Mouse (Mus musculus) right cerebral cortex, adult 18-20 months (tissue): ENCODE results near the gene Ncoa3.

Experiments
- DNase-seq: peaks from one replicate; pipeline ENCODE4 v3.0.0; 2022; ENCODE audit warnings: mixed read lengths

Ncoa3 gene

DNA sequence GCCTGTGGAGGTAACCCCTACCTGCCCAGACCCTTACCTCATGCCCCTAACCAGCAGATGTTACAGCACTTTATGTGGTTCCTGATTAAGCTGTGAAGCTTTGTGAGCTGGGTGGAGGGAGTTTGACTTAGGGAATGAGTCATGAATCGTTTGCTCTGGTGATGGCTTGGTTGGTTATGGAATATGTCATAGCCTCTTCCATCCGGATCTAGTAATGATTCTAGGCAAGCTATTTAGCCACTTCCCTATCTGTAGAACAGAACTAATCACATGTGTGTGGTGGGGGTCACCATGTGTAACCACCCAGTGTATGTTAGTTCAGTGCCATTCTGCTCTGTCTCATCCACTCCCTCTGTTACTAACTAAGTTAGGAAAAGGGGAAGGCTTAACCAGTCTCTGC is 52.6 kb downstream of the Ncoa3 start:
- DNase-seq: no peak

DNA sequence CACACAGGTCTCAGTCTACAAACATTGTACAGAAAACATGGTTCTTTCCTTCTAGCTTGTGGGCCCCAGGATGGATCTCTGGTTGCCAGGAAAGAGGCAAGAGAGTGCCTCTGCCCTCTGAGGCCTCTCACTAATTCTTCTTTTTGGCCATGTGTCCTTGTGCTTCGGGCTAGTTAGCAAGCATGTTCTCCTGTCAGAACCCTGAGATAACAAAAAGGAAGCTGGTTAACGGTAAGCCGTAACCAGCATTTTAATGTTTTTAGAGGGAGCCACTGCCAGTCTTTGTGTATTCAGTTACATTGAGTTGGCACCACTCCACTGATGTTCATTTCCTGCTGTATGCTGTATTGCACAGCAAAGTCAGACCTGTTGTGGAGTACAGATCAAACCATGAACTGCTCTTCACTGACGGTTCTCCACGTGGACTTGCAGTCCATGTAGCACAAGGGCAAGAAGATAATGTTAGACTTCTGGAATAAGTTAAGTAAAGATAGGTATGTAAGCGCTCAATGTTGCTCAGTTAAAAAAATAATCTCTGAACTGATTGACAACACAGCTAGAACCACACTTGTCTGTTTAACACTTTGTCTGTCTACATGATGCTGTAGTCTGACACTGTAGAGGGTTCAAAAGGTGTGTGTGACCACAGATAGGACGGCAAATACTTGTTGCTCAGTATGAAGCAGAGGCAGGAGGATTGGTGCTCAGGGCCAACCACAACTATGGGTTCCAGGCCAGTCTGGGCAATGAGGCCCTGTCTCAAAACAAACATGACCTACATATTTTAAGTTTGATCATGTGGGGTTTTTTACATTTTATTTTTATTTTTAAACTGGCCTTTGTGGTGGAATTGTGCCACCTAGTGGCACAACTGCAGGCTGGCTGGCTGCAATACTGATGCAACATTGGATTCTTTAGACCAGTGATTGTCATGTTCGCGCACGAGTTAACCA is 53.4 kb downstream of the Ncoa3 start:
- no peak for DNase-seq

GRCm38 (mm10) chr2:166047931-166048330 is 55.5 kb downstream of the Ncoa3 start:
- no peak for DNase-seq

- no peak for DNase-seq
Observed at GRCm38 (mm10) chr2:166048852-166049251, 56.4 kb downstream of the Ncoa3 start.

DNA sequence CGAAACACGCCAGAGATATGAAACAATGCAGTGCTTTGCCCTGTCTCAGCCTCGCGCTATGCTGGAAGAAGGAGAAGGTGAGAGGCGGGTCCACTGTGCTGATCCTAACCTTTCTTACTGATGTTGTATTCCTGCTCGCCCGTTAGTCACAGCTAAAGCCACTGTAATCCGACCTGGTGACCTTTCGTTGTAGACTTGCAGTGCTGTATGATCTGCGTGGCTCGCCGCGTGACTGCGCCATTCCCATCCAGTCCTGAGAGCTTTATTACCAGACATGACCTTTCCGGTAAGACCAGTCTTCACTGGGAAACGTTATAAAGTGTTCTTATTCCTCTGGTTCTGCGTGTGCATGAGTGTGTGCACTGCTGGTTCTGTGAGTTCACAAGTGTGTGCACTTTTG is 59.0 kb downstream of the Ncoa3 start:
- no peak for DNase-seq

GRCm38 (mm10) chr2:166051966-166052365 is 59.5 kb downstream of the Ncoa3 start:
- peak; percentile 66 for DNase-seq

DNA sequence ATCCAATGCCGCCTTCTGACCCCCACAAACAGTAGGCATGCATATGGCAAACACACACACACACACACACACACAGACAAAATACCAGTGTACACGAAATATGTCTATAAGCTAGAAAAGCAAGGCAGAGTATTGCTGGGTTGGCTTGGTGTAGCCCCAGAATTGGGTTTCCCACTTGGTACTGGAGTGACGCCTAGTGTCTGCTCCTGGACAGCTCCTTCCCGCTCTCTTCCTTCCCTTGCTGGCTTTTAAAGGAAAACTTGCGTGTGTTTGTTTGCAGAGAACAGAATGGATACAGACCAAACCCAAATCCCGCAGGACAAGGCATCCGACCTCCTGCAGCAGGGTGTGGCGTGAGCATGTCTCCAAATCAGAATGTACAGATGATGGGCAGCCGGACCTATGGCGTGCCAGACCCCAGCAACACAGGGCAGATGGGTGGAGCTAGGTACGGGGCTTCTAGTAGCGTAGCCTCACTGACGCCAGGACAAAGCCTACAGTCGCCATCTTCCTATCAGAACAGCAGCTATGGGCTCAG is 61.6 kb downstream of the Ncoa3 start:
- DNase-seq: no peak

- peak; percentile 87 for DNase-seq
Observed at GRCm38 (mm10) chr2:166059684-166060423, 67.4 kb downstream of the Ncoa3 start.

DNA sequence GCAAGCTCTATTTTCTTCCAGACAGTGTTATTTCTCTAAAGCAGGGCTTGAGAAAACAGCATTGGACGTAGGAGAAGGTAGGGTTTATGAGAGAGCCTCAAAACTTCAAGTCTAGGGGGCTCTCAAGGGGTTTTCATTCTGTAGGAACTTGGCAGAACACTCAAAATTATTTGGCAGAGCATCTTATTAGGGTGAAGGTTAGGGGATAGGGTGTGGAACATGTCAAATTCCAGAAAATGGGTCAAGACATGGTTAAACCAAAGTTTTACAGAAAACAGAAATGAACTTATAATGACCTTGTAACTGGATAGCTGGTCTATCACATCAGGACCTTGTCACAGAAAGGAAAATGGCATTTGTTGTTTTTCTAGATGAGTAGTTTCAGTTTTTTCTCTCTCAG is 69.6 kb downstream of the Ncoa3 start:
- no peak for DNase-seq

DNA sequence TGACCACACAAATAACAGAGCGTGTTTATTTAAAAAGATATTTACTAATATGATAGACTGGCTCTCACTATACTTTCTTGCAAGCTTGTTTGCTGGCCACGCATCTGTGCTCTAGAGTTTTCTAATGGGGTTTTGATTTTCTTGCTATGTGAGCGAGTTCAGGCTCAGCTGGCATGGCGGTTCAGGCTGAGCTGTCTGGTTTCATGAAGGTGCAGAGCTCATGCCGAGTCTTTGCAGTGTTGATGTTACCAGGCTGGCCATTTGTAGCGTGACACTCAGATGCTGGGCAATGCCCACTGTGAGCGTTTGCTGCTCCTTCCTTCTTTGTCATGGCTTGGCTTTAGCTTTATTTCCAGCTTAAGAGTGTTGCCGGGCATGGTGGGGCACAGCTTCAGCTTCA is 70.0 kb downstream of the Ncoa3 start:
- no peak for DNase-seq

DNA sequence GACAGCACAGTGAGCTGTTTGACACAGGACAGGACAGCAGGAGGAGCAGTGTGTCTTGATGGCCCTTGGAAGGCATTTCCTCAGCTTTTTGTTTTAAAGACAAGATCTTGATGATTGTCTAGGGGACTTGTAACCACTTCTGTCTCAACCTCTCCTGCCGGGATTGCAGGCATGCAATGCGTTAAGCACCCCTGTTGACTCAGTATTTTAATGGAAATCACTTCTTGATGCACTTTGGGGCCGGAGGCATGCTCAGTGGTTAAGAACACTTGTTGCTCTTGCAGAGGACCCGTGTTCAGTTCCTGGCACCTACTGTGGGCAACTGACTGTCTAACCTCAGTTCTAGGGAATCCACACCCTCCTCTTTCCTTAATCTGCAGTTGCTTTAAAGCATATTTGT is 74.0 kb downstream of the Ncoa3 start:
- DNase-seq: no peak

- DNase-seq: no peak
Observed at GRCm38 (mm10) chr2:166068261-166068660, 75.8 kb downstream of the Ncoa3 start.

DNA sequence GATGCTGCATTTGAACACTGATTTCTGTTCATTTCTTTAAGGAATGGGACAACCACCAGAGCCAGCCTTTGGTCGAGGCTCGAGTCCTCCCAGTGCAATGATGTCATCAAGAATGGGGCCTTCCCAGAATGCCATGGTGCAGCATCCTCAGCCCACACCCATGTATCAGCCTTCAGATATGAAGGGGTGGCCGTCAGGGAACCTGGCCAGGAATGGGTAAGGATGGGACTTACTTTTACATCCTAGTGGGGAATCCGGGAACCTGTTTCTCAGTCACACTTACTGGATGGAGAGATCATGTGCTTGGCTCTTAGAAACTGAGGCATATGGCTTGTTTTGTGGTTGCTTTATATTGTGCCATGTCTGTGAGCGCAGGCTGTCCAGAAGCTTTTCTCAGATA is 76.7 kb downstream of the Ncoa3 start:
- DNase-seq: no peak

DNA sequence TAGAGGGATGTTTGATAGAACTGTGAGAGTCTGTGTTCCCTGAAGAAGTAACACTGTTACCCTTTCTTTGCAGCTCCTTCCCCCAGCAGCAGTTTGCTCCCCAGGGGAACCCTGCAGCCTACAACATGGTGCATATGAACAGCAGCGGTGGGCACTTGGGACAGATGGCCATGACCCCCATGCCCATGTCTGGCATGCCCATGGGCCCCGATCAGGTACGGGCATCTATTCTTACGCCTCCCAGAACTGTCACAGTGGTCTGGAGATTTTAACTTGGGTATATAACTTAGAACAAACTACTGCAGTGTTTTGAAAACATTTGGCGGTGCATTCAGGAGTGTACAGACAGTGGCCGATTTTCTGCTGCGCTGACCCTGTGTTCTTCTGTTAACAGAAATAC is 77.3 kb downstream of the Ncoa3 start:
- no peak for DNase-seq

DNA sequence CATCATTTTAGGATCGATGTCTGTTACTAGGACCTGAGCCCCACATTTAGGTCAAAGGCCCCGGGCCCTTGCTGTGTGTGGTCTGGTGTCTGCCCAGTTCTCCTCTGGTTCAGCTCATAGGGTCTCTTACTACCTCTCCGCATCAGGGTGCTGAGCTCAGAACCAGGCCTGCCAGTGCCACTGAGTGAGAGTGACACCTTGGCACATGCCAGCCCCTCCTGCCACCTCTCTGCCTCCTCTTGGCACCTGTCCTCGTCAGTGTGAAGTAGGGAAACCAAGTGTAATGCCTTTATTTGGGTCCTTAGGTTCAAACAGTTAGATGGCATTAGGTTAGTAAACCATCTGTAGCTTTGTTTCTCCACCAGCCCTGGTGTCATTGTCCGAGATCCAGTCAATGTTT is 79.0 kb downstream of the Ncoa3 start:
- DNase-seq: no peak

GRCm38 (mm10) chr2:166071889-166072288 is 79.5 kb downstream of the Ncoa3 start:
- no peak for DNase-seq

DNA sequence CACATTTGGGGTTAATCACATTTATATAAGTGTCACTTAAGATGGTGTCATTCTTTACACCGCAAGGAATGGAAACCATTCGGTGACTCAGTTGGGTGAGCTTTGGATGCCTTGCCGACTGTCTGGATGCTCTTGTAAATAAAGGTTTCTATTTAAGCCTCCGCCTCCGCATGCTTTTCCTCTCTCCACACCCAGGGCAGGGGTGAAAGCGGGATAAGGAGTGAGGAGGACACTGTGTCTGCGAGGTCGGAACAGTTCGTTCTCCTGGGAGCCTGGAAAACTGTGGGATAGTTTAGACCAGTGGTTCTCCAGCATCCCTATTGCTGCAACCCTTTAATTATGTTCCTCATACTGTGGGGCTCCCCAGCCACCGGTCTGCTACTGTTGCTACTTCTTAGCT is 80.6 kb downstream of the Ncoa3 start:
- DNase-seq: no peak

DNA sequence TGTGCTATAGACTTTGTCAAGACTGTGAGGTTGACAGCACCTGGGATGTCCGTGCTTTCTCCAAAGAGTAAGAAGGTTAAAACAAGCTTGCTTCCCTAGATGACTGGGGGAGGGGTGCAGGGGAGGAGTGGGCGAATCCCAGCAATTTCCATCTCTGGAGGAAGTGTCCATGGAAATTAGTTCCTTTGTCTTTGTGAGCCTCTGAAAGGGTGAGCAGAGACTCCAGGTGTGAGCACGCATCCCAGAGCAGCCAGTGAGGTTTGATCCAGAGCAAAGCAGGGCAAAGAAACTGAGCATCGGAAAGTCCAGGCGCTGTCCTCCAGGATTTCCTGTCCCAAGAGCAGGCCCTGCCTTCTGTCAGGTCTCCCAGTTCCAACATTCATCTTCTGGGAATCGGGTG is 81.9 kb downstream of the Ncoa3 start:
- DNase-seq: no peak

DNA sequence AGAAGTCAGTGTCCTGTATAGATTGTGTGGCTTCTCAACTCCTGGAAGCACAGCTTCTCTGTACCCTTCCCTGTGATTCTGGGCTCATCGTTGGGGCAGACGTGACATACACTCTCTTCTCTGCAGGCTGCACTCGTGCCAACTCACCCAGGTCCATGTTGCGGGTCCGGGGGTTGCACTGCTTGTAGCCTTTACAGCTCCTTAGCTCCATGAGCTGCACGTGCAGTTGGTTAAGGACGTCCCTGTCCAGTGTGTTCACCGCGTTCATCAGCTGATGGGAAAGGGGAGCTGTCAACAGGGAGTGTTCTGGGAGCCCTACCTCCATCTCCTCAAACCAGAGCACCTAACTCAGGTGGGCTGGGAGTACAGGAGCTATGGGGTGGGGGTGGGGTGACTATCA is 84.9 kb downstream of the Ncoa3 start:
- DNase-seq: no peak

DNA sequence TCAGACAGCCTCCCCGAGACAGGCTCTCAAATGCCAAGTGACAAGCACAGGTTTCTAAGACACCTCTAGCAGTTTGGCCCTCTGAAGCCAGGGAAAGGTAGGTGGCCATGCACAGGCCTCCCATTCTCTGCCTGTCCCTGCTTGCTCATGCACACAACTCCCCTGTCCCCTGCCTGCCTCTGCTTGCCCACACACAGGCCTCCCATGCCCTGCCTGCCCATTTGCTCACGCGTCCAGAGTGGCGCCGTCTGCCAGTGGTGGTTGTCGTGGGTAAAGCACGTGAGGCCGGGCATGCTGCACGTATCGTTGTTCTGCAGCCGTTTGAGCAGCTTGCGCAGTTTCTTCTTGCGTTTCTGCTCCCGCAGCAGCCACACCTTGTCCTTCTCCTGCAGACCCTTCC is 86.8 kb downstream of the Ncoa3 start:
- no peak for DNase-seq

DNA sequence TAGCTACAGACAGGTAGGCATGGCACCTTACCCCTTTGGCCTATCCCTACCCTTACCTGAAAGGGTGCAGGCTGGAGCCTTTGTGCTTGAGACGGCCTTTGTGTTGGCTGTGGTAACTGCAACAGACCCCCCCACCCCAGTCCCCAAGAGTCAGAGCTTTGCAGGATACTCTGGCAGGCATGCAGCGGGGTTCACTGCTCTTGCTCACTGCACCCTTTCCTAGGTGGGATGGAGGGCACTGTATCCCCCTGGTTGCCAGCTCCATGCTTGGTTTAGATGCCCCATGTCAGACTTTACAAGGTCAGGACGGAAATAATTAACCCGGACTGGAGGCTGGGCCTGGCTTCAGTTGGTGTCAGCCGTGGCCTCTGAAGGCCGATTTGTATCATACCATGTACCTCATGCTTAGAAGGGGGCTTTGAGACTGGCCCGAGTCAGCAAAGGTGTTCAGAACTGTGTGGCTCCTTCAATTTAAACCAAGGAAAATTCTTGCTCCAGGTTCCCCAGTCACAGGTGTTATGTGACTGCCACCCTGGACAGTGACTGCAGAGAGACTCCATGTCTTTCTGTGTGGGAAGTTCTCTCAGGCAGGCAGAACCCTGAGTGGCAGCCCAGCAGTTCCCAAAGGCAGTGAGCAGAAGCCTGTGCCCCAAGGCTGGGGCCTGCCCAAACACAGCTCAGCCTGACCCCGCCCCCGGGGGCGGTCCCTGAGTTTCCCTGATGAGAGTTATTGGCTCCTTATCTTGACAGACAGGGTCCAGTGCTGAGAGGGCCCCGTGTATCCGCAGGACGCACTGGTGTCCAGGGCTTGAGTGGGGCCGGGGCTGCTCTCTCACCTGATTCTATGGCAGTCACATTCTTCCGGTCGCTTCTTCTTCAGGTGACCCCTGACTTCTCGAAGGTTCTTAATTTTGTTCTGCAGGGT is 87.8 kb downstream of the Ncoa3 start:
- no peak for DNase-seq

DNA sequence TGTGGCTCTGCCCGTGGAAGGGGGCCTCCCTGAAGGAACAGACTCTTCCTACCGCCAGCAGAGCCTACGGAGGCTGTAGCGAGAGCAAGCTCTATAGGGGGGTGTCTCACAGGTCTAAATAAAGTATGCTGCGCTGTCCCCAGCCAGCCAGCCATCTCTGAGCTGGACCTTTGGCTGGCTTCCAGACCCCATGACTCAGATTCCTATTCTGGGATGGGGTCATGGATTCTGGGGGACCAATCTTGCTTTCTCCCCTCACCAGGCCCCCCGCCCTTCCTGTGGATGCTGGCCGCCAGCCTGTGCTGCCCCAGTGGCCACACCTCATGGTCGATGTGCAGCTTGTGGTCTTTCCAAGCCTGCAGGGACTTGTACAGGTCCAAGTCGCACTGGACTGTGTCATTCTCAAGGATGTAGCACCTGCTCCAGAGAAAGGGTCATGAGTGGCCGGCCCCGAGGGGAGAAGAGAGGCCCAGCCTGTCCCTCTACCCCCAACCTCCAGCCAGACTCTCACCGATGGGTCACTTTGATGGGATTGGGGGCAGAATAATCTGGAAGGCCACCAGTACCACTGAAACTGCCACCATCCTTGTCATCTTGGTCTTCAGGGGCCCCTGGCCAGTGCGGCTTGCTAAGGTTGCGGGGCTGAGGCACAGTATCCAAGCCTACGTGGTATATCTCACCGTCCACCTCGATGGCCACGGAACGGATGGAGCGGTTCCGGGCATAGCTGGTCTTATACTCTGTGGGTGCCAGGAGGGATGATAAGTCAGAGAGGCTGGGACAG is 88.7 kb downstream of the Ncoa3 start:
- no peak for DNase-seq
